Mouse (Mus musculus): ENCODE measurements around the gene 4933407L21Rik. TPM values are rescaled to one million over a fixed set of nuclear protein-coding genes. Genes with fewer than 3 reads are reported as not detected.

Gene 4933407L21Rik
- polyA plus RNA-seq, 1 experiment, result 2.2 TPM

DNA sequence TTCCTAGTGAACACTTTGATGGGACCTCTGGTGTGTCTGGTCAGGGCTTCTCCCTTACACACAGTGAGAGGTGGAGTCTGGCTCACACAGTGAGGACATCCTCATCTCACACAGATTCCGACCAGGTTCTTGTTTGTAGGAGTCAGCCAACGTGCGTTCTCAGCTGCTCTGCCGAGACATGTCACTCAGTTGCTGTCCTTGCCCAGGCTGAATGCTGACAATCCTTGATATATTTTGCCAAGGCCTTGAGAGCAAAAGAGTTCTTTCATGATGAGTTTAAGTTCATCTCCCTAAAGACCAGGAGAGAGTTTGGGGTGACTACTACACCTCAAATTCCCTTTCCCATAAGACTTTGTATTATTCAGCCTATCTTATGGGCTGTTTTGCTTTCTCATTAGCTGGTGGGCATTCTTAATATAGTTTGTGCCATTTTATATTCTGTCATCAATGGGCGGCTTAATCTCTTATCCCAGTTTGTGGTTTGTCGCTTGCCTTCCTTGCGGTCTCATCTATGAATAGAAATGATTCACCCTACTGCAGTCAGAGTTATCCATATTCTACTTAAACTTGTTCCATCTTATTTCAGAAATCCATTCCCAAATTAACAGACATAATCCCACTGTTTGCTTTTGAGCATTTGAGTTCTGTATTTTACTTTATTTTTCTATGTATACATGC, 15.1 kb upstream of the 4933407L21Rik start:
- Histone ChIP-seq H3K36me3 (ENCODE audit: control insufficient read depth, insufficient read depth, low read length) (peaks cover 3% of the 10 kb centered on the region; the same call in 1 of the 2 replicates), H3K4me3 (ENCODE audit: control insufficient read depth, insufficient read depth, low read length) (no peak overlapping the region), H3K4me1 (replicated peaks; ENCODE audit: control insufficient read depth, insufficient read depth, low read length) (no peaks in the 10 kb centered on the region), H3K27me3 (ENCODE audit: control insufficient read depth, insufficient read depth, low read length) (no peaks in the 10 kb centered on the region), H3K27ac (ENCODE audit: control insufficient read depth, insufficient read depth, low read length) (no peak overlapping the region)
- 94% methylated on average over 7 of the region's 7 CpGs for WGBS
- TF ChIP-seq POLR2A (IDR thresholded peaks at IDR 0.05; ENCODE audit: control insufficient read depth, extremely low read depth, insufficient read depth, low read length, poor library complexity) (no peak), CTCF (IDR thresholded peaks at IDR 0.05; ENCODE audit: borderline replicate concordance, control insufficient read depth, extremely low read depth, insufficient read depth, low read length, poor library complexity) (no peak)
- DNase-seq, result no peak

DNA sequence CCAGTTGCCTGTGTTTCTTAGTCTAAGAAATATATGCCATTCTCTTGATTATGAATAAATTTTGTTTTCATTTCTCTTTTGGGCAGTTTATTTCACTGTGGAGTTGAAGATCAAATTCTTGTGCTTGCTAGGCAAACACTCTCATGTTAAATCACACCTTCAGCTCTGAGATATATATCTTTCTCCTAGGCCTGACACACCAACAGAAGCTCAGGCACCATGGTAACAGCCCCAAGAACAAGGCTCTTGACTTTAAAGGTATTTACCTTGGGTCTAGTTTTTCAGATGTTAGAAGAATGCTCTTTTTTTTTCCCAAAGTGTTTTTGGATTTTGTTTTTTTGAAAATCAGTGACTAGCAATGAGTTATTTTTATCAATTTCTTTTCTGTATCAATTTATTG, 12.4 kb upstream of the 4933407L21Rik start:
- Histone ChIP-seq H3K27ac (ENCODE audit: control insufficient read depth, insufficient read depth, low read length) (no peak overlapping the region), H3K4me1 (replicated peaks; ENCODE audit: control insufficient read depth, insufficient read depth, low read length) (no peaks in the 10 kb centered on the region), H3K4me3 (ENCODE audit: control insufficient read depth, insufficient read depth, low read length) (no peak overlapping the region), H3K36me3 (ENCODE audit: control insufficient read depth, insufficient read depth, low read length) (no peaks in the 10 kb centered on the region), H3K27me3 (ENCODE audit: control insufficient read depth, insufficient read depth, low read length) (no peaks in the 10 kb centered on the region)
- DNase-seq, result no peak
- no peak for TF ChIP-seq POLR2A (IDR thresholded peaks at IDR 0.05; ENCODE audit: control insufficient read depth, extremely low read depth, insufficient read depth, low read length, poor library complexity)
- no peak for TF ChIP-seq CTCF (IDR thresholded peaks at IDR 0.05; ENCODE audit: borderline replicate concordance, control insufficient read depth, extremely low read depth, insufficient read depth, low read length, poor library complexity)

- WGBS, result 95% methylated on average over 4 of the region's 4 CpGs
- no peak for TF ChIP-seq POLR2A (IDR thresholded peaks at IDR 0.05; ENCODE audit: control insufficient read depth, extremely low read depth, insufficient read depth, low read length, poor library complexity)
- no peak for TF ChIP-seq CTCF (IDR thresholded peaks at IDR 0.05; ENCODE audit: borderline replicate concordance, control insufficient read depth, extremely low read depth, insufficient read depth, low read length, poor library complexity)
Observed at GRCm38 (mm10) chr1:85916830-85917450, 11.3 kb upstream of the 4933407L21Rik start.

GRCm38 (mm10) chr1:85919621-85920020, 8.7 kb upstream of the 4933407L21Rik start:
- Histone ChIP-seq H3K27ac (ENCODE audit: control insufficient read depth, insufficient read depth, low read length) (no peak overlapping the region), H3K4me3 (ENCODE audit: control insufficient read depth, insufficient read depth, low read length) (no peak overlapping the region), H3K36me3 (ENCODE audit: control insufficient read depth, insufficient read depth, low read length) (no peaks in the 10 kb centered on the region), H3K27me3 (ENCODE audit: control insufficient read depth, insufficient read depth, low read length) (no peaks in the 10 kb centered on the region), H3K4me1 (replicated peaks; ENCODE audit: control insufficient read depth, insufficient read depth, low read length) (no peaks in the 10 kb centered on the region)
- no peak for TF ChIP-seq POLR2A (IDR thresholded peaks at IDR 0.05; ENCODE audit: control insufficient read depth, extremely low read depth, insufficient read depth, low read length, poor library complexity)
- no peak for TF ChIP-seq CTCF (IDR thresholded peaks at IDR 0.05; ENCODE audit: borderline replicate concordance, control insufficient read depth, extremely low read depth, insufficient read depth, low read length, poor library complexity)
- DNase-seq, result no peak
- 35% methylated on average over 7 of the region's 7 CpGs for WGBS

More at GRCm38 (mm10) chr1:85916830-85917450, 11.3 kb upstream of the 4933407L21Rik start:
- Histone ChIP-seq H3K27me3 (ENCODE audit: control insufficient read depth, insufficient read depth, low read length) (no peaks in the 10 kb centered on the region), H3K4me3 (ENCODE audit: control insufficient read depth, insufficient read depth, low read length) (no peak overlapping the region), H3K36me3 (ENCODE audit: control insufficient read depth, insufficient read depth, low read length) (no peaks in the 10 kb centered on the region), H3K27ac (ENCODE audit: control insufficient read depth, insufficient read depth, low read length) (no peak overlapping the region), H3K4me1 (replicated peaks; ENCODE audit: control insufficient read depth, insufficient read depth, low read length) (no peaks in the 10 kb centered on the region)
- DNase-seq, result no peak

- H3K27me3 ChIP-seq (ENCODE audit: control insufficient read depth, insufficient read depth, low read length), result no peaks in the 10 kb centered on the region
- no peaks in the 10 kb centered on the region for H3K36me3 ChIP-seq (ENCODE audit: control insufficient read depth, insufficient read depth, low read length)
- no peak for TF ChIP-seq CTCF (IDR thresholded peaks at IDR 0.05; ENCODE audit: borderline replicate concordance, control insufficient read depth, extremely low read depth, insufficient read depth, low read length, poor library complexity)
- TF ChIP-seq POLR2A (IDR thresholded peaks at IDR 0.05; ENCODE audit: control insufficient read depth, extremely low read depth, insufficient read depth, low read length, poor library complexity), result no peak
- no peak for DNase-seq
- no peak overlapping the region for H3K4me3 ChIP-seq (ENCODE audit: control insufficient read depth, insufficient read depth, low read length)
- WGBS, result 97% methylated on average over 7 of the region's 7 CpGs
- H3K27ac ChIP-seq (ENCODE audit: control insufficient read depth, insufficient read depth, low read length), result no peak overlapping the region
- H3K4me1 ChIP-seq (replicated peaks; ENCODE audit: control insufficient read depth, insufficient read depth, low read length), result no peaks in the 10 kb centered on the region
Observed at GRCm38 (mm10) chr1:85921725-85922124, 6.6 kb upstream of the 4933407L21Rik start.

DNA sequence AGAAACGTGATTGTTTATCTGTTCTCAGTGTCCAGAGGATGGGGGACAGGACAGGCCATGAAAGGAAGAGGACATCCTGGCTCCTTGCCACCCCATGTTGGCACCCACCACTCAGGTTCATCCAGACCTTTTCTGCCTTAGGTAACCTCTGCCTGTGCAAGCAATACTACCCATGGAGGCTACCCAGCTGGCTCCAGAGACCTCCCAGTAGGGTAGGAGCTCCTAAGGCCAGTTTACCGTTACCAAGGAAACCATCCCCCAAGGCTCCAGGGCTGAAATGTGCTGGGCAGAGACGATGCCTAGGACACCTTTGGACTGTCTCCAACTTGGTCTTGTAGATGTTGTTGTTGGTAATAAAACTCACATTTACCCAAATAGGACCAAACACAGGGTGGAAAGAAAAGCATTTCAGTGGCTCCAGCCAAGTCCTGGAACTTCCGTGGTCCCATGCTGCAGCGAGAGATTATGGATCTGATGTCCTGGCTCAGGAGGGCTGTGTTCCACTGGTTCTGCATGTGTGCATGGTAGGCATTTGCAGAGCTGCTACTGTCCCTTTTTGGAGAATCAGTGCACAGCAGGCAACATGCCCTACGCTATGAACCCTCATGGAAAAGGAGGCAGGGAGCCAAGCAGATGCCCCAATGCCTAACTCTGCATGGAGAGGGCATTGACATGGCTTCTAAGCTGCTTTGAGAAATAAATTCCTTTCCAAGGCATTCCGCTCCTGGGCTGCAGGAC, 6.0 kb upstream of the 4933407L21Rik start:
- H3K4me1 ChIP-seq (replicated peaks; ENCODE audit: control insufficient read depth, insufficient read depth, low read length), result no peaks in the 10 kb centered on the region
- TF ChIP-seq POLR2A (IDR thresholded peaks at IDR 0.05; ENCODE audit: control insufficient read depth, extremely low read depth, insufficient read depth, low read length, poor library complexity) (no peak), CTCF (IDR thresholded peaks at IDR 0.05; ENCODE audit: borderline replicate concordance, control insufficient read depth, extremely low read depth, insufficient read depth, low read length, poor library complexity) (no peak)
- H3K4me3 ChIP-seq (ENCODE audit: control insufficient read depth, insufficient read depth, low read length), result no peak overlapping the region
- 91% methylated on average over 7 of the region's 7 CpGs for WGBS
- no peak for DNase-seq
- H3K27ac ChIP-seq (ENCODE audit: control insufficient read depth, insufficient read depth, low read length), result no peak overlapping the region
- H3K27me3 ChIP-seq (ENCODE audit: control insufficient read depth, insufficient read depth, low read length), result no peaks in the 10 kb centered on the region
- no peaks in the 10 kb centered on the region for H3K36me3 ChIP-seq (ENCODE audit: control insufficient read depth, insufficient read depth, low read length)
